Mouse (Mus musculus) heart, embryonic 16.5 days (tissue): ENCODE data around the gene Slc39a5. TPM values are rescaled to one million over a fixed set of nuclear protein-coding genes. Genes with fewer than 3 reads are reported as not detected.
A peak's percentile ranks its signal among the peaks of the same experiment; 100 is the strongest.

Experiments used
- ATAC-seq: fragments of 200-750 bp; cut with Nextera tagmentation; replicated peaks from 2 replicates; pipeline ENCODE4 v1.8.0; 2017; ENCODE audit warnings: moderate number of reproducible peaks; ENCODE audit not compliant: insufficient read depth, low FRiP score; ENCODE audit errors: extremely low read depth
- H3K27ac ChIP-seq: fragments of 300-500 bp; sonication (generic); 2 replicates; pipeline ENCODE4 v1.5.1; 2014; ENCODE audit warnings: mild to moderate bottlenecking, low read length, control low read depth, moderate library complexity
- H3K27me3 ChIP-seq: fragments of 300-500 bp; sonication (generic); 2 replicates; pipeline ENCODE4 v1.6.1; 2014; ENCODE audit warnings: low read length, mixed read lengths; ENCODE audit not compliant: control insufficient read depth, insufficient read depth
- H3K36me3 ChIP-seq: fragments of 300-500 bp; sonication (generic); 2 replicates; pipeline ENCODE4 v1.6.1; 2014; ENCODE audit not compliant: control insufficient read depth, insufficient read depth
- H3K4me1 ChIP-seq: fragments of 300-500 bp; sonication (generic); 2 replicates; pipeline ENCODE4 v1.6.1; 2014; ENCODE audit warnings: low read length, mixed read lengths; ENCODE audit not compliant: control insufficient read depth, insufficient read depth
- H3K4me2 ChIP-seq: fragments of 300-500 bp; sonication (generic); 2 replicates; pipeline ENCODE4 v1.6.1; 2014; ENCODE audit warnings: low read depth, mild to moderate bottlenecking, control low read depth, low read length
- H3K4me3 ChIP-seq: fragments of 300-500 bp; sonication (generic); 2 replicates; pipeline ENCODE4 v1.5.1; 2014; ENCODE audit warnings: mild to moderate bottlenecking, control low read depth, low read length
- H3K9ac ChIP-seq: fragments of 300-500 bp; sonication (generic); 2 replicates; pipeline ENCODE4 v1.6.1; 2014; ENCODE audit warnings: low read length, control low read depth
- H3K9me3 ChIP-seq: fragments of 300-500 bp; sonication (generic); replicated peaks from 2 replicates; pipeline ENCODE4 v1.6.1; 2016; ENCODE audit warnings: low read length; ENCODE audit not compliant: control insufficient read depth
- WGBS: fragments of 180-500 bp; shearing (Covaris S2); extraction: QIAGEN DNeasy Blood & Tissue Kit; methylation state at CpG from one replicate; pipeline ENCODE4 v1.1.7; 2014; 5-methylcytosine and 5-hydroxymethylcytosine counted together
- polyA plus RNA-seq: library from polyadenylated mRNA; unstranded; fragments of >200 nt; fragmentation: Nextera tagmentation; extraction: Ambion mirVana; gene quantifications from 2 replicates; pipeline ENCODE4 v1.2.1, GENCODE M21; 2015

Gene Slc39a5
- polyA plus RNA-seq, 1 experiment from 2014 or later = 0.41 TPM

DNA sequence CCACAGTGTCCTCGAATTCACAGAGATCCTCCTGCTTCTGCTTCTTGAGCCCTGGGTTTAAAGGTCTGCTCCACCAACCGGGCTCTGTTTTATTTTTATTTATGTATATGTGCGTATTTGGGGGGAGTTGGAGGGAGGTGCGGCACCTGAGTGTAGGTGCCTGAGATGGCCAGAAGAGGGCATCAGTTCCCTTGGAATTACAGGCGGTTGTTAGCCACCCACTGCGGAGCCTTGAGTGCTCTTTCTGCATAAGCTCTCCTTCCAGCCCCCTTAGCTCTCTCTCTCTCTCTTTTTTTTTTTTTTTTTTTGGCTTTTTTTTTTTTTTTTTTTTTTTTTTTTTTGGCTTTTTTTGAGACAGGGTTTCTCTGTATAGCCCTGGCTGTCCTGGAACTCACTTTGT, 26.6 kb downstream of the Slc39a5 start:
- Histone ChIP-seq H3K27me3 (no peaks in the 10 kb centered on the region), H3K4me3 (no peak overlapping the region), H3K4me1 (peaks cover 21% of the 10 kb centered on the region), H3K9ac (no peak overlapping the region), H3K4me2 (no peak overlapping the region), H3K36me3 (peaks cover 6% of the 10 kb centered on the region; the same call in 1 of the 2 replicates), H3K9me3 (peaks cover 4% of the 10 kb centered on the region), H3K27ac (no peak overlapping the region)
- WGBS = 80% methylated on average over 6 of the region's 6 CpGs
- ATAC-seq = no peak

DNA sequence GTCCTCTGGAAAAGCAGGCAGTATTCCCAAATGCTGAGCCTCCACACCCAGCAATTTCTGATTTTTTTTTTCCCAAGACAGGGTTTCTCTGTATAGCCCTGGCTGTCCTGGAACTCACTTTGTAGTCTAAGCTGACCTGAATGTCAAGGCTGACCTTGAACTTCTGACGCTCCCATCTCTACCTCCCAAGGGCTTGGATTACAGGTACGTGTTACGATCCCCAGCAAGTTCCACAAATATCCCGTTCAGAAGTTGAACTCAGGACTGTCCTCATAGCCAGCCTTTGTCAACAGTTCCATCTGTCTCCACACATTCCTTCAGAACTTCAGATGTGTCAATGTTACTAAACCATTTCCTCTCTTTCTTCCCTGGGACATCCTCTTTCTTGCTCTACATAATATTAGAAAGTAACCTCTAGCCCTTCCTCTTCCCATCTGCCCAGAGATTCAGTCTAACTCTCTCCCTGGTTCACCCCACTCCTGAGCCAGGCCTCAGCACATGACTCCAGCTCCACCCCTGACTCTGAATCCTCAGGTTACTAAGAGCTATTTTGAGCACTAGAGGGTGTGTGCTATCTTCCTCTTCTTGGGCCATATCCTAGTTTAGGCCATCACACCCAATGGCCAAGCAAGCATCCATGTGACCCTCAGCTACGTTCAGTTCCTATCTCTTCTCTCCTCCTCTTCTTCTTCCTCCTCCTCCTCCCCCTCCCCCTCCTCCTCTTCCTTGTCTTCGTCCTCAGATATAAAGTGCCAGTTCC, 27.9 kb downstream of the Slc39a5 start:
- H3K36me3 ChIP-seq = no peaks in the 10 kb centered on the region
- H3K4me1 ChIP-seq = peaks cover 18% of the 10 kb centered on the region
- no peaks in the 10 kb centered on the region for H3K27me3 ChIP-seq
- peaks cover 4% of the 10 kb centered on the region for H3K9me3 ChIP-seq
- H3K9ac ChIP-seq = no peak overlapping the region
- no peak for ATAC-seq
- H3K4me2 ChIP-seq = no peak overlapping the region
- 47% methylated on average over 6 of the region's 6 CpGs for WGBS
- H3K4me3 ChIP-seq = no peak overlapping the region
- peak overlapping the region; percentile 53 for H3K27ac ChIP-seq

GRCm38 (mm10) chr10:128372142-128372541, 28.9 kb downstream of the Slc39a5 start:
- Histone ChIP-seq H3K4me2 (no peak overlapping the region), H3K4me1 (peaks cover 23% of the 10 kb centered on the region), H3K4me3 (no peak overlapping the region), H3K27ac (no peak overlapping the region), H3K9ac (no peak overlapping the region), H3K27me3 (no peaks in the 10 kb centered on the region), H3K36me3 (no peaks in the 10 kb centered on the region), H3K9me3 (peaks cover 4% of the 10 kb centered on the region)
- ATAC-seq = no peak
- 82% methylated on average over 5 of the region's 5 CpGs for WGBS

DNA sequence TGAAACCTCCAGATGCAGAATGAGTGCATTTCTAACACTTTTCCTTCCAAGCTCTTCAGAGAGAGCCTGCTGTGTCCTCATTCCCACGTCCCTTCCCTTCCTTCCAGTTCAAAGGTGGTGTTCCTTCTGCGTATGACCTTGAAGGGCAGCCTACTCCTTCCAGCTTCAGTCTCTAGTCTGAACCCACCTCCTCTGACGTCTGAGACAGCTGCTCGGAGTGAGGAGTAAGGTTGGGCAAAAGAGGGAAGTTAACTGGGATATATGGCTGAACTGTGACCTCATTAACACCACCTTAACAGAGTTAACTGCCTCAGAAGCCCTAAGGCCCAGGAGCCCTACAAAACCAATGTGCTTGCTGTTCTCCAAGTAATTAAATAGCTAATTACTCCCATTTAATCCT, 30.4 kb downstream of the Slc39a5 start:
- Histone ChIP-seq H3K9ac (no peak overlapping the region), H3K9me3 (peaks cover 4% of the 10 kb centered on the region), H3K4me1 (peaks cover 18% of the 10 kb centered on the region), H3K27me3 (no peaks in the 10 kb centered on the region), H3K36me3 (no peaks in the 10 kb centered on the region), H3K27ac (no peak overlapping the region), H3K4me2 (no peak overlapping the region), H3K4me3 (no peak overlapping the region)
- ATAC-seq = no peak
- 60% methylated on average over 4 of the region's 4 CpGs for WGBS

- Histone ChIP-seq H3K9ac (no peak overlapping the region), H3K4me1 (peaks cover 18% of the 10 kb centered on the region), H3K4me3 (no peak overlapping the region), H3K9me3 (peaks cover 4% of the 10 kb centered on the region), H3K27ac (no peak overlapping the region), H3K27me3 (no peaks in the 10 kb centered on the region), H3K36me3 (peaks cover 1% of the 10 kb centered on the region; the same call in 1 of the 2 replicates), H3K4me2 (no peak overlapping the region)
- ATAC-seq = no peak
- 67% methylated on average over 5 of the region's 6 CpGs for WGBS
These were observed 31.0 kb downstream of the Slc39a5 start for GRCm38 (mm10) chr10:128370021-128370420.

GRCm38 (mm10) chr10:128369599-128369998, 31.4 kb downstream of the Slc39a5 start:
- Histone ChIP-seq H3K4me2 (peak overlapping the region; percentile 97), H3K27ac (peak overlapping the region; percentile 95), H3K36me3 (peaks cover 4% of the 10 kb centered on the region; the same call in 1 of the 2 replicates), H3K27me3 (no peaks in the 10 kb centered on the region), H3K4me1 (peaks cover 18% of the 10 kb centered on the region), H3K9ac (peak overlapping the region; percentile 85), H3K9me3 (peaks cover 4% of the 10 kb centered on the region), H3K4me3 (peak overlapping the region; percentile 85)
- 78% methylated on average over 6 of the region's 6 CpGs for WGBS
- ATAC-seq = no peak

- Histone ChIP-seq H3K27ac (peak overlapping the region; percentile 95), H3K9ac (peak overlapping the region; percentile 85), H3K9me3 (peaks cover under 1% of the 10 kb centered on the region), H3K4me1 (peaks cover 18% of the 10 kb centered on the region), H3K27me3 (no peaks in the 10 kb centered on the region), H3K4me3 (peak overlapping the region; percentile 85), H3K4me2 (peak overlapping the region; percentile 97), H3K36me3 (peaks cover 5% of the 10 kb centered on the region; the same call in 1 of the 2 replicates)
- ATAC-seq = no peak
- WGBS = 6% methylated on average over 9 of the region's 9 CpGs
These were observed 31.8 kb downstream of the Slc39a5 start for GRCm38 (mm10) chr10:128369218-128369543.

DNA sequence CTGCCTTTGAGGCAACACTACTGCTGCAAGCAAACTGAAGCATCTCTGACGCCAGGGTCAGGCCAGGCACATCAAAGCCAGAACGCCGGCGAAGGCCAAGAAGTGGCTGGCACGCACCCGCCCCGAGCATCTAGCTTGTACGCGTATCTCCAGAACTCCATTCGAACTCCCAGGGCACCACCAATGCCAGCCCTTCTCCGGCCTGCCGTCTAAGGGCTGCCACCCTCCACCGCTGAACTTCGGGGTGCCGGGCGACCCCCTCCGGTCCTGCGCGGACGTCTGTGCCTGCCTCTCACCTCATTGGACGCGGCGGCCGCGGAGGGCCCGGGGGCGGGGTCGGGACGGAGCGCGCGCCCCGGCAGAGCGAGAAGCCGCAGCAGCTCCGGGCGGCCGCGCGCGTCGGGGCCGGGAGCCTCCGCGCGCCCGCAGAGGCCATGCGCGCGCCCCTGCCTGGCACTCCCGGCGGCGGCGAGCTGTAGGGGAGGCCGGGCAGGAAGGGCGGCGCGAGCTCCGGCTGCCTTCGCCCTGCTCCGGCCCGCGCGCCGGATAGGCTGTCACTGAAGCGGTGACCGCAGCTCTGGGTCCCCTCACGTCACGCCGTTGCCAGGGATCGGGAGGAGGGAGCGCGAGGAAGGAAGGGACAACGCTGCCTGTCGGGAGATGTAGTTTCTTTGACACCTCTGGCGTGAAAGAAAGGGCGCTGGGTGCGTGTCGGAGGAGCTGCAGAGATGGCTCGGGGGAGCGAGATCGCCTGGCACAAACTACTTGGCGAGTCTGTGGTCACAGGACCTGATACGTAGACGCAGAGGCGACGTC, 32.4 kb downstream of the Slc39a5 start, which contains the start of gene Coq10a:
Gene Coq10a (minus strand): TSS at position 596 of the 816 bp plus-strand sequence.
- H3K9me3 ChIP-seq = no peaks in the 10 kb centered on the region
- peaks cover 18% of the 10 kb centered on the region for H3K4me1 ChIP-seq
- H3K4me2 ChIP-seq = peak within 1 kb of the TSS; percentile 97
- H3K9ac ChIP-seq = peak within 1 kb of the TSS; percentile 85
- WGBS = under 1% methylated on average over 78 of the region's 87 CpGs
- peak within 1 kb of the TSS; percentile 85 for H3K4me3 ChIP-seq
- H3K36me3 ChIP-seq = peaks cover 8% of the 10 kb centered on the region; the same call in 1 of the 2 replicates
- no peaks in the 10 kb centered on the region for H3K27me3 ChIP-seq
- peak; percentile 91 for ATAC-seq
- H3K27ac ChIP-seq = peak within 1 kb of the TSS; percentile 95
